Mouse (Mus musculus): ENCODE measurements at regions not wholly inside any gene's neighbourhood (a gene's known extent, or its start where the extent isn't known, plus 50 kb on each side); places are given as distances from the start of the nearest gene placed in this dataset.
A peak's percentile ranks its signal among the peaks of the same experiment; 100 is the strongest.

GRCm38 (mm10) chr12:109836521-109836920 is 236.4 kb upstream of the Rtl1 start:
- H3K36me3 ChIP-seq (ENCODE audit: control insufficient read depth, insufficient read depth, low read length): no peaks in the 10 kb centered on the region
- 0 out of 2 replicates have a peak overlapping the region, but pooled peaks have one; percentile 10 for H3K27ac ChIP-seq (ENCODE audit: low read depth, low read length)
- H3K27me3 ChIP-seq (ENCODE audit: control insufficient read depth, insufficient read depth, low read length): no peaks in the 10 kb centered on the region
- 66% methylated on average over 8 of the region's 8 CpGs for WGBS (ENCODE audit: insufficient replicate concordance)
- peaks cover 21% of the 10 kb centered on the region for H3K4me1 ChIP-seq (ENCODE audit: control insufficient read depth, insufficient read depth, low read length)
- no peak for ATAC-seq (replicated peaks; ENCODE audit: insufficient number of reproducible peaks, low FRiP score, low TSS enrichment)
- H3K9me3 ChIP-seq (replicated peaks; ENCODE audit: control insufficient read depth, low read length): no peaks in the 10 kb centered on the region
- no peak overlapping the region for H3K4me2 ChIP-seq
- H3K4me3 ChIP-seq (ENCODE audit: low read depth, low read length): no peak overlapping the region
- no peak overlapping the region for H3K9ac ChIP-seq (ENCODE audit: low read depth, low read length)

GRCm38 (mm10) chr12:109839126-109839587 is 239.0 kb upstream of the Rtl1 start:
- peak overlapping the region; percentile 29 for H3K27ac ChIP-seq (ENCODE audit: low read depth, low read length)

GRCm38 (mm10) chr12:109839946-109840524 is 239.9 kb upstream of the Rtl1 start:
- 33% methylated on average over 14 of the region's 14 CpGs for WGBS (ENCODE audit: insufficient replicate concordance)
- Histone ChIP-seq H3K9me3 (replicated peaks; ENCODE audit: control insufficient read depth, low read length) (no peaks in the 10 kb centered on the region), H3K27me3 (ENCODE audit: control insufficient read depth, insufficient read depth, low read length) (no peaks in the 10 kb centered on the region), H3K36me3 (ENCODE audit: control insufficient read depth, insufficient read depth, low read length) (no peaks in the 10 kb centered on the region), H3K4me2 (no peak overlapping the region), H3K4me1 (ENCODE audit: control insufficient read depth, insufficient read depth, low read length) (peaks cover 27% of the 10 kb centered on the region), H3K27ac (ENCODE audit: low read depth, low read length) (peak overlapping the region; percentile 29; the same call in 1 of the 2 replicates), H3K9ac (ENCODE audit: low read depth, low read length) (no peak overlapping the region), H3K4me3 (ENCODE audit: low read depth, low read length) (no peak overlapping the region)
- ATAC-seq (replicated peaks; ENCODE audit: insufficient number of reproducible peaks, low FRiP score, low TSS enrichment): no peak

More at GRCm38 (mm10) chr12:109839126-109839587, 239.0 kb upstream of the Rtl1 start:
- ATAC-seq (replicated peaks; ENCODE audit: insufficient number of reproducible peaks, low FRiP score, low TSS enrichment): peak; percentile 64
- no peaks in the 10 kb centered on the region for H3K27me3 ChIP-seq (ENCODE audit: control insufficient read depth, insufficient read depth, low read length)
- no peak overlapping the region for H3K4me3 ChIP-seq (ENCODE audit: low read depth, low read length)
- H3K9me3 ChIP-seq (replicated peaks; ENCODE audit: control insufficient read depth, low read length): no peaks in the 10 kb centered on the region
- no peak overlapping the region for H3K9ac ChIP-seq (ENCODE audit: low read depth, low read length)
- H3K4me2 ChIP-seq: no peak overlapping the region
- 34% methylated on average over 9 of the region's 9 CpGs for WGBS (ENCODE audit: insufficient replicate concordance)
- H3K4me1 ChIP-seq (ENCODE audit: control insufficient read depth, insufficient read depth, low read length): peaks cover 27% of the 10 kb centered on the region
- no peaks in the 10 kb centered on the region for H3K36me3 ChIP-seq (ENCODE audit: control insufficient read depth, insufficient read depth, low read length)

GRCm38 (mm10) chr12:109844723-109845601 is 244.8 kb upstream of the Rtl1 start:
- WGBS (ENCODE audit: insufficient replicate concordance): 63% methylated on average over 8 of the region's 8 CpGs
- ATAC-seq (replicated peaks; ENCODE audit: insufficient number of reproducible peaks, low FRiP score, low TSS enrichment): no peak
- Histone ChIP-seq H3K4me3 (ENCODE audit: low read depth, low read length) (no peak overlapping the region), H3K36me3 (ENCODE audit: control insufficient read depth, insufficient read depth, low read length) (no peaks in the 10 kb centered on the region), H3K9me3 (replicated peaks; ENCODE audit: control insufficient read depth, low read length) (no peaks in the 10 kb centered on the region), H3K9ac (ENCODE audit: low read depth, low read length) (no peak overlapping the region), H3K27me3 (ENCODE audit: control insufficient read depth, insufficient read depth, low read length) (no peaks in the 10 kb centered on the region), H3K4me2 (no peak overlapping the region), H3K4me1 (ENCODE audit: control insufficient read depth, insufficient read depth, low read length) (peaks cover 15% of the 10 kb centered on the region; the same call in 1 of the 2 replicates), H3K27ac (ENCODE audit: low read depth, low read length) (no peak overlapping the region)

GRCm38 (mm10) chr12:109845602-109845906 is 245.4 kb upstream of the Rtl1 start:
- Histone ChIP-seq H3K9ac (ENCODE audit: low read depth, low read length) (no peak overlapping the region), H3K36me3 (ENCODE audit: control insufficient read depth, insufficient read depth, low read length) (no peaks in the 10 kb centered on the region), H3K4me2 (no peak overlapping the region), H3K4me1 (ENCODE audit: control insufficient read depth, insufficient read depth, low read length) (peaks cover 14% of the 10 kb centered on the region; the same call in 1 of the 2 replicates), H3K27me3 (ENCODE audit: control insufficient read depth, insufficient read depth, low read length) (no peaks in the 10 kb centered on the region), H3K9me3 (replicated peaks; ENCODE audit: control insufficient read depth, low read length) (no peaks in the 10 kb centered on the region), H3K27ac (ENCODE audit: low read depth, low read length) (no peak overlapping the region), H3K4me3 (ENCODE audit: low read depth, low read length) (no peak overlapping the region)
- 51% methylated on average over 5 of the region's 5 CpGs for WGBS (ENCODE audit: insufficient replicate concordance)
- 0 out of 2 replicates have a peak, but pooled peaks have one; percentile 44 for ATAC-seq (replicated peaks; ENCODE audit: insufficient number of reproducible peaks, low FRiP score, low TSS enrichment)

- Histone ChIP-seq H3K4me2 (no peak overlapping the region), H3K9ac (ENCODE audit: low read depth, low read length) (no peak overlapping the region), H3K4me1 (ENCODE audit: control insufficient read depth, insufficient read depth, low read length) (no peaks in the 10 kb centered on the region), H3K4me3 (ENCODE audit: low read depth, low read length) (no peak overlapping the region), H3K27ac (ENCODE audit: low read depth, low read length) (no peak overlapping the region), H3K9me3 (replicated peaks; ENCODE audit: control insufficient read depth, low read length) (no peaks in the 10 kb centered on the region), H3K36me3 (ENCODE audit: control insufficient read depth, insufficient read depth, low read length) (no peaks in the 10 kb centered on the region), H3K27me3 (ENCODE audit: control insufficient read depth, insufficient read depth, low read length) (no peaks in the 10 kb centered on the region)
- WGBS (ENCODE audit: insufficient replicate concordance): 91% methylated on average over 1 of the region's 1 CpGs
- ATAC-seq (replicated peaks; ENCODE audit: insufficient number of reproducible peaks, low FRiP score, low TSS enrichment): peak; percentile 49; the same call in 1 of the 2 replicates
Observed at GRCm38 (mm10) chr12:109856336-109856735, 256.2 kb upstream of the Rtl1 start.

- WGBS (ENCODE audit: insufficient replicate concordance): 72% methylated on average over 4 of the region's 4 CpGs
- H3K27me3 ChIP-seq (ENCODE audit: control insufficient read depth, insufficient read depth, low read length): no peaks in the 10 kb centered on the region
- no peak overlapping the region for H3K27ac ChIP-seq (ENCODE audit: low read depth, low read length)
- ATAC-seq (replicated peaks; ENCODE audit: insufficient number of reproducible peaks, low FRiP score, low TSS enrichment): no peak
- H3K4me3 ChIP-seq (ENCODE audit: low read depth, low read length): no peak overlapping the region
- no peaks in the 10 kb centered on the region for H3K9me3 ChIP-seq (replicated peaks; ENCODE audit: control insufficient read depth, low read length)
- H3K36me3 ChIP-seq (ENCODE audit: control insufficient read depth, insufficient read depth, low read length): no peaks in the 10 kb centered on the region
- no peaks in the 10 kb centered on the region for H3K4me1 ChIP-seq (ENCODE audit: control insufficient read depth, insufficient read depth, low read length)
- H3K4me2 ChIP-seq: no peak overlapping the region
- no peak overlapping the region for H3K9ac ChIP-seq (ENCODE audit: low read depth, low read length)
Observed at GRCm38 (mm10) chr12:109857705-109858104, 257.6 kb upstream of the Rtl1 start.

- H3K27ac ChIP-seq (ENCODE audit: low read depth, low read length): no peak overlapping the region
- H3K4me3 ChIP-seq (ENCODE audit: low read depth, low read length): no peak overlapping the region
- no peaks in the 10 kb centered on the region for H3K9me3 ChIP-seq (replicated peaks; ENCODE audit: control insufficient read depth, low read length)
- no peak for ATAC-seq (replicated peaks; ENCODE audit: insufficient number of reproducible peaks, low FRiP score, low TSS enrichment)
- H3K9ac ChIP-seq (ENCODE audit: low read depth, low read length): no peak overlapping the region
- H3K27me3 ChIP-seq (ENCODE audit: control insufficient read depth, insufficient read depth, low read length): no peaks in the 10 kb centered on the region
- WGBS (ENCODE audit: insufficient replicate concordance): 68% methylated on average over 4 of the region's 4 CpGs
- no peaks in the 10 kb centered on the region for H3K4me1 ChIP-seq (ENCODE audit: control insufficient read depth, insufficient read depth, low read length)
- H3K4me2 ChIP-seq: no peak overlapping the region
- H3K36me3 ChIP-seq (ENCODE audit: control insufficient read depth, insufficient read depth, low read length): no peaks in the 10 kb centered on the region
Observed at GRCm38 (mm10) chr12:109864826-109865225, 264.7 kb upstream of the Rtl1 start.
